Mouse (Mus musculus): ENCODE results near the gene Nhlrc1. TPM values are rescaled to one million over a fixed set of nuclear protein-coding genes. Genes with fewer than 3 reads are reported as not detected.

Gene Nhlrc1
- total RNA-seq, 1 experiment: 3.6 TPM

DNA sequence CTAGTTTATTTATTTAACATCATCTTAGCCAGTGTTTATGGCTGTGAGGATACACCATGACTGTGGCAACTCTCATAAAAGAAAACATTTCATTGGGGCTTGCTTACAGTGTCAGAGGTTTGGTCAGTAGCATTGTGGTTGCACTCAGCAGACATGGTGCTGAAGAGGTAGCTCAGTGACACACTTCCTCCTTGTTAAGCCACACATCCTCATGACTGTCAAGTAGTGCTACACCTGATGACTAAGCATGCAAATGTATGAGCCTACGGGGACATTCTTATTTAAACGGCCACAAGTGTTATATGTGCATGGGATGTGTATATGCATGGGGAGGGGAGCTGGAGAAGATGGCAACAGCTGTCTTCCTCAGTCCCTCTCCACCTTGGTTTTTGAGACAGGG is 30.8 kb downstream of the Nhlrc1 start:
- no peak overlapping the region for H3K4me3 ChIP-seq (ENCODE audit: insufficient read depth in 1 of 2, low read depth in 1 of 2, low read length in 2 of 2, poor library complexity in 1 of 2, severe bottlenecking in 1 of 2)
- in situ Hi-C loops (cut with MboI; ENCODE audit: low sequenced_read_pairs in 2 of 2, unreplicated experiment in 2 of 2): no loop called here
- DNase-seq (ENCODE audit: low read depth, low spot score): no peak

DNA sequence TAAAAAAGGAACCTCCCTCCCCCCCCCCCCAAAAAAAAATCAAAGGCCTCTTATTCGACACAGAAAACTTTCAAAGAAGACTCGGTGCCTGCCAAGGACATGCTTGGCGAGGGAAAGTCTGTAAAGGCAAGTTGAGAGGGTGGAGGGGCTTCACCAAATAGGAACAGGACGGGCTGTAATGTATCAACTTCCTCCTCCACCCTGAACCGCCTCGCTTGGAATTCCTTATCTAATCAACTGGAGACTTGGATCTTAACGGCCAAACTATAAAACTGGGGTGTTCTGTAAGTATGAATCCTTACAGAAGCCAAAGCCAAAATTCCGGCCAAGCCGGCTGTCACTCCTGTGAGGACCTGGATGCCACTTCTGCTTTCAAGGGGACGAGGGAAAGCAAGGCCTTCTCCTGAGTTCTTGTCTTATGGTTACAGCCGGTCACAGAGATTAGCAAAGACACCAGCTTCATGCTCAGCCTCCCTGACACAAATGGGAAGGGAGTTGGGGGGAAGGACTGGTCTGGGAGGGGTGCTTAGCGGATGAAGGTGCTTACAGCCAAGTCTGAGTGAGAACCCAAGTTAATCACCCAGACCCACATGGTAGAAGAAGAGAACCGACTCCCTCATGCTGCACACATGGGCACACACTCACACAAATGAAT is 34.7 kb downstream of the Nhlrc1 start:
- no peaks in the 10 kb centered on the region for H3K9me3 ChIP-seq (ENCODE audit: control insufficient read depth, insufficient read depth, low read depth, low read length)
- no peak overlapping the region for H3K4me3 ChIP-seq (ENCODE audit: insufficient read depth in 1 of 2, low read depth in 1 of 2, low read length in 2 of 2, poor library complexity in 1 of 2, severe bottlenecking in 1 of 2)
- H3K36me3 ChIP-seq (ENCODE audit: control insufficient read depth, insufficient read depth, low read length, poor library complexity, severe bottlenecking): no peaks in the 10 kb centered on the region
- in situ Hi-C loops (cut with MboI; ENCODE audit: low sequenced_read_pairs in 2 of 2, unreplicated experiment in 2 of 2): no loop called here
- no peak for DNase-seq (ENCODE audit: low read depth, low spot score)
- H3K27ac ChIP-seq (ENCODE audit: insufficient read depth, low read depth, low read length, poor library complexity, severe bottlenecking): no peak overlapping the region
- no peak overlapping the region for H3K9ac ChIP-seq (ENCODE audit: insufficient read depth, low read depth, low read length, poor library complexity, severe bottlenecking)
- H3K4me1 ChIP-seq (ENCODE audit: control insufficient read depth in 2 of 2, insufficient read depth in 2 of 2, low read length in 2 of 2, poor library complexity in 1 of 2): peaks cover 0 to 8% of the 10 kb centered on the region in 2 experiments; a peak in 2 of 4 replicates
- TF ChIP-seq HCFC1 (IDR thresholded peaks at IDR 0.05; ENCODE audit: borderline replicate concordance, insufficient read depth, low read length): no peak
- no peak for TF ChIP-seq ZNF384 (IDR thresholded peaks at IDR 0.05; ENCODE audit: low read depth, low read length)
- TF ChIP-seq ZC3H11A (IDR thresholded peaks at IDR 0.05; ENCODE audit: borderline replicate concordance, low read depth, low read length): no peak
- no peak for TF ChIP-seq MAFK (IDR thresholded peaks at IDR 0.05; ENCODE audit: insufficient read depth, low read depth, low read length)
- no peak for TF ChIP-seq CHD2 (IDR thresholded peaks at IDR 0.05; ENCODE audit: low read depth, low read length)

More for the DNA sequence above, 30.8 kb downstream of the Nhlrc1 start:
- TF ChIP-seq CHD2 (IDR thresholded peaks at IDR 0.05; ENCODE audit: low read depth, low read length) (no peak), ZC3H11A (IDR thresholded peaks at IDR 0.05; ENCODE audit: borderline replicate concordance, low read depth, low read length) (no peak)
- no peaks in the 10 kb centered on the region for H3K36me3 ChIP-seq (ENCODE audit: control insufficient read depth, insufficient read depth, low read length, poor library complexity, severe bottlenecking)
- no peak overlapping the region for H3K9ac ChIP-seq (ENCODE audit: insufficient read depth, low read depth, low read length, poor library complexity, severe bottlenecking)
- no peak overlapping the region for H3K27ac ChIP-seq (ENCODE audit: insufficient read depth, low read depth, low read length, poor library complexity, severe bottlenecking)
- no peaks in the 10 kb centered on the region; a peak in 1 of 4 replicates for H3K4me1 ChIP-seq (ENCODE audit: control insufficient read depth in 2 of 2, insufficient read depth in 2 of 2, low read length in 2 of 2, poor library complexity in 1 of 2)
- H3K9me3 ChIP-seq (ENCODE audit: control insufficient read depth, insufficient read depth, low read depth, low read length): no peaks in the 10 kb centered on the region

- Histone ChIP-seq H3K4me3 (ENCODE audit: insufficient read depth in 1 of 2, low read depth in 1 of 2, low read length in 2 of 2, poor library complexity in 1 of 2, severe bottlenecking in 1 of 2) (no peak overlapping the region), H3K4me1 (ENCODE audit: control insufficient read depth in 2 of 2, insufficient read depth in 2 of 2, low read length in 2 of 2, poor library complexity in 1 of 2) (peaks cover 0 to 8% of the 10 kb centered on the region in 2 experiments; a peak in 1 of 4 replicates), H3K36me3 (ENCODE audit: control insufficient read depth, insufficient read depth, low read length, poor library complexity, severe bottlenecking) (no peaks in the 10 kb centered on the region), H3K9me3 (ENCODE audit: control insufficient read depth, insufficient read depth, low read depth, low read length) (no peaks in the 10 kb centered on the region), H3K27ac (ENCODE audit: insufficient read depth, low read depth, low read length, poor library complexity, severe bottlenecking) (no peak overlapping the region), H3K9ac (ENCODE audit: insufficient read depth, low read depth, low read length, poor library complexity, severe bottlenecking) (no peak overlapping the region)
- TF ChIP-seq ZNF384 (IDR thresholded peaks at IDR 0.05; ENCODE audit: low read depth, low read length): no peak
- no peak for TF ChIP-seq ZC3H11A (IDR thresholded peaks at IDR 0.05; ENCODE audit: borderline replicate concordance, low read depth, low read length)
- TF ChIP-seq MAFK (IDR thresholded peaks at IDR 0.05; ENCODE audit: insufficient read depth, low read depth, low read length): no peak
- TF ChIP-seq CHD2 (IDR thresholded peaks at IDR 0.05; ENCODE audit: low read depth, low read length): no peak
- TF ChIP-seq HCFC1 (IDR thresholded peaks at IDR 0.05; ENCODE audit: borderline replicate concordance, insufficient read depth, low read length): no peak
- in situ Hi-C loops (cut with MboI; ENCODE audit: low sequenced_read_pairs in 2 of 2, unreplicated experiment in 2 of 2): no loop called here
- no peak for DNase-seq (ENCODE audit: low read depth, low spot score)
Observed at GRCm38 (mm10) chr13:46976532-46976931, 38.1 kb downstream of the Nhlrc1 start.

DNA sequence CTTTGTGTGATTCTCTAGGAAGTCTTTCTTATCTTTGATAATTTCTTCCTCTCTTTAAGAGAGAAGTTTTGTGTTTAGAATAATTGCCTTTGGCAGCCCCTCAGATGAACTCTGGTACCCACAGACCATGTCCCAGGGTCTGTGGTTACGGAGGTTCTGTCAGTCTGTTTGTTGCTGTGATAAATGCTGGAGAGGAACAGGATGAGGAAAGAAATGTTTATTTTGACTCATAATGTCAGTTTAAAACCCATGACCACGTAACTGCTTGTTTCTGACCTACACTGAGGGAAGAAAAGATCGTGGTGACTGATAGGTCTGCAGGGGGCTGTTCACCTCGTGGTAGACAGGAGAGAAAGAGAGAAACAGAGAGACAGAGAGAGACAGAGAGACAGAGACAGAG is 38.7 kb downstream of the Nhlrc1 start:
- no peaks in the 10 kb centered on the region for H3K36me3 ChIP-seq (ENCODE audit: control insufficient read depth, insufficient read depth, low read length, poor library complexity, severe bottlenecking)
- H3K27ac ChIP-seq (ENCODE audit: insufficient read depth, low read depth, low read length, poor library complexity, severe bottlenecking): no peak overlapping the region; the same call in 1 of the 2 replicates
- no peaks in the 10 kb centered on the region for H3K9me3 ChIP-seq (ENCODE audit: control insufficient read depth, insufficient read depth, low read depth, low read length)
- H3K4me1 ChIP-seq (ENCODE audit: control insufficient read depth in 2 of 2, insufficient read depth in 2 of 2, low read length in 2 of 2, poor library complexity in 1 of 2): peaks cover 0 to 8% of the 10 kb centered on the region in 2 experiments; a peak in 1 of 4 replicates
- in situ Hi-C loops (cut with MboI; ENCODE audit: low sequenced_read_pairs in 2 of 2, unreplicated experiment in 2 of 2): no loop called here
- H3K9ac ChIP-seq (ENCODE audit: insufficient read depth, low read depth, low read length, poor library complexity, severe bottlenecking): no peak overlapping the region
- no peak overlapping the region for H3K4me3 ChIP-seq (ENCODE audit: insufficient read depth in 1 of 2, low read depth in 1 of 2, low read length in 2 of 2, poor library complexity in 1 of 2, severe bottlenecking in 1 of 2)
- no peak for TF ChIP-seq ZNF384 (IDR thresholded peaks at IDR 0.05; ENCODE audit: low read depth, low read length)
- no peak for TF ChIP-seq MAFK (IDR thresholded peaks at IDR 0.05; ENCODE audit: insufficient read depth, low read depth, low read length)
- no peak for TF ChIP-seq ZC3H11A (IDR thresholded peaks at IDR 0.05; ENCODE audit: borderline replicate concordance, low read depth, low read length)
- TF ChIP-seq HCFC1 (IDR thresholded peaks at IDR 0.05; ENCODE audit: borderline replicate concordance, insufficient read depth, low read length): no peak
- TF ChIP-seq CHD2 (IDR thresholded peaks at IDR 0.05; ENCODE audit: low read depth, low read length): no peak
- DNase-seq (ENCODE audit: low read depth, low spot score): no peak

All from ES-E14 (cell line).